Mouse (Mus musculus): ENCODE results near the gene Nop10. TPM values are rescaled to one million over a fixed set of nuclear protein-coding genes. Genes with fewer than 3 reads are reported as not detected.

Gene Nop10
- polyA plus RNA-seq, 1 experiment from 2014 or later, result 164 TPM

- no peaks in the 10 kb centered on the region for H3K9me3 ChIP-seq
- no peak overlapping the region for H3K27ac ChIP-seq (replicated peaks)
- H3K27me3 ChIP-seq, result no peaks in the 10 kb centered on the region
- H3K36me3 ChIP-seq, result no peaks in the 10 kb centered on the region
- ATAC-seq (replicated peaks), result no peak
- WGBS, result 88% methylated on average over 2 of the region's 2 CpGs
- H3K4me2 ChIP-seq (replicated peaks), result no peak overlapping the region
- H3K4me1 ChIP-seq, result no peaks in the 10 kb centered on the region
- no peak overlapping the region for H3K9ac ChIP-seq (replicated peaks)
- H3K4me3 ChIP-seq, result no peak overlapping the region
These were observed 31.1 kb downstream of the Nop10 start for GRCm38 (mm10) chr2:112292823-112293222.

- H3K9me3 ChIP-seq, result no peaks in the 10 kb centered on the region
- no peak for ATAC-seq (replicated peaks)
- H3K4me1 ChIP-seq, result no peaks in the 10 kb centered on the region
- H3K9ac ChIP-seq (replicated peaks), result no peak overlapping the region
- WGBS, result 74% methylated on average over 3 of the region's 3 CpGs
- H3K27ac ChIP-seq (replicated peaks), result no peak overlapping the region
- H3K36me3 ChIP-seq, result no peaks in the 10 kb centered on the region
- H3K27me3 ChIP-seq, result no peaks in the 10 kb centered on the region
- H3K4me2 ChIP-seq (replicated peaks), result no peak overlapping the region
- H3K4me3 ChIP-seq, result no peak overlapping the region
These were observed 34.5 kb downstream of the Nop10 start for GRCm38 (mm10) chr2:112296211-112296610.

- H3K27me3 ChIP-seq, result no peaks in the 10 kb centered on the region
- no peaks in the 10 kb centered on the region for H3K4me1 ChIP-seq
- no peaks in the 10 kb centered on the region for H3K36me3 ChIP-seq
- H3K4me2 ChIP-seq (replicated peaks), result no peak overlapping the region
- H3K4me3 ChIP-seq, result no peak overlapping the region
- H3K9me3 ChIP-seq, result no peaks in the 10 kb centered on the region
- WGBS, result 95% methylated on average over 4 of the region's 4 CpGs
- ATAC-seq (replicated peaks), result no peak
- H3K9ac ChIP-seq (replicated peaks), result no peak overlapping the region
- H3K27ac ChIP-seq (replicated peaks), result no peak overlapping the region
These were observed 36.5 kb downstream of the Nop10 start for GRCm38 (mm10) chr2:112298221-112298620.

GRCm38 (mm10) chr2:112308671-112309070 is 46.9 kb downstream of the Nop10 start:
- no peaks in the 10 kb centered on the region for H3K36me3 ChIP-seq
- no peaks in the 10 kb centered on the region for H3K27me3 ChIP-seq
- no peak overlapping the region for H3K4me3 ChIP-seq
- 0 out of 2 replicates have a peak, but pooled peaks cover 3% of the 10 kb centered on the region for H3K4me1 ChIP-seq
- H3K9ac ChIP-seq (replicated peaks), result no peak overlapping the region
- ATAC-seq (replicated peaks), result no peak
- H3K4me2 ChIP-seq (replicated peaks), result no peak overlapping the region
- no peaks in the 10 kb centered on the region for H3K9me3 ChIP-seq
- WGBS, result 95% methylated on average over 3 of the region's 3 CpGs
- H3K27ac ChIP-seq (replicated peaks), result no peak overlapping the region

GRCm38 (mm10) chr2:112309161-112309600 is 47.5 kb downstream of the Nop10 start:
- Histone ChIP-seq H3K9me3 (no peaks in the 10 kb centered on the region), H3K36me3 (no peaks in the 10 kb centered on the region), H3K27ac (replicated peaks) (no peak overlapping the region), H3K4me1 (0 out of 2 replicates have a peak, but pooled peaks cover 3% of the 10 kb centered on the region), H3K4me3 (no peak overlapping the region), H3K4me2 (replicated peaks) (no peak overlapping the region), H3K9ac (replicated peaks) (no peak overlapping the region), H3K27me3 (no peaks in the 10 kb centered on the region)
- 74% methylated on average over 10 of the region's 10 CpGs for WGBS
- ATAC-seq (replicated peaks), result no peak

Other genes with a start within 250 kb of the Nop10 start
- not detected in 2 replicates for gene Olfr1310, start 249.2 kb upstream of the Nop10 start, polyA plus RNA-seq (2015; fragmentation: Nextera tagmentation; extraction: Ambion mirVana)
- not detected in 2 replicates for gene Olfr1311, start 237.5 kb upstream of the Nop10 start, polyA plus RNA-seq (2015; fragmentation: Nextera tagmentation; extraction: Ambion mirVana)
- gene Olfr1312, start 211.7 kb upstream of the Nop10 start, polyA plus RNA-seq (2015; fragmentation: Nextera tagmentation; extraction: Ambion mirVana), result not detected in 2 replicates
- gene Olfr1313, start 184.1 kb upstream of the Nop10 start, polyA plus RNA-seq (2015; fragmentation: Nextera tagmentation; extraction: Ambion mirVana), result not detected in 2 replicates
- gene Olfr1314, start 165.1 kb upstream of the Nop10 start, polyA plus RNA-seq (2015; fragmentation: Nextera tagmentation; extraction: Ambion mirVana), result not detected in 2 replicates
- gene Olfr1315-ps1, start 146.5 kb upstream of the Nop10 start, polyA plus RNA-seq (2015; fragmentation: Nextera tagmentation; extraction: Ambion mirVana), result not detected in 2 replicates
- not detected in 2 replicates for gene Olfr1316, start 126.9 kb upstream of the Nop10 start, polyA plus RNA-seq (2015; fragmentation: Nextera tagmentation; extraction: Ambion mirVana)
- 0.06 TPM in 1 of 2 replicates, not detected in the other for gene Olfr1317, start 121.6 kb upstream of the Nop10 start, polyA plus RNA-seq (2015; fragmentation: Nextera tagmentation; extraction: Ambion mirVana)
- 0.09 TPM in 1 of 2 replicates, not detected in the other for gene Olfr1318, start 107.7 kb upstream of the Nop10 start, polyA plus RNA-seq (2015; fragmentation: Nextera tagmentation; extraction: Ambion mirVana)
- gene Lpcat4, start 22.5 kb upstream of the Nop10 start, polyA plus RNA-seq (2015; fragmentation: Nextera tagmentation; extraction: Ambion mirVana), result 13.4 and 15.2 TPM in 2 replicates
- gene Nutm1, start 2.6 kb upstream of the Nop10 start, polyA plus RNA-seq (2015; fragmentation: Nextera tagmentation; extraction: Ambion mirVana), result 0.04 TPM in 1 of 2 replicates, not detected in the other
- gene Slc12a6, start 3.9 kb downstream of the Nop10 start, polyA plus RNA-seq (2015; fragmentation: Nextera tagmentation; extraction: Ambion mirVana), result 15.6 and 16.9 TPM in 2 replicates
- gene Gm21985, start 4.4 kb downstream of the Nop10 start, polyA plus RNA-seq (2015; fragmentation: Nextera tagmentation; extraction: Ambion mirVana), result 0.06 TPM in 1 of 2 replicates, not detected in the other
- gene Emc4, start 106.1 kb downstream of the Nop10 start, polyA plus RNA-seq (2015; fragmentation: Nextera tagmentation; extraction: Ambion mirVana), result 160 and 166 TPM in 2 replicates
- gene Katnbl1, start 117.3 kb downstream of the Nop10 start, polyA plus RNA-seq (2015; fragmentation: Nextera tagmentation; extraction: Ambion mirVana), result 42.9 and 46.7 TPM in 2 replicates
- gene Emc7, start 193.1 kb downstream of the Nop10 start, polyA plus RNA-seq (2015; fragmentation: Nextera tagmentation; extraction: Ambion mirVana), result 14.2 and 16.2 TPM in 2 replicates
- gene Chrm5, start 218.8 kb downstream of the Nop10 start, polyA plus RNA-seq (2015; fragmentation: Nextera tagmentation; extraction: Ambion mirVana), result 0.56 and 0.83 TPM in 2 replicates
- gene Aven, start 231.0 kb downstream of the Nop10 start, polyA plus RNA-seq (2015; fragmentation: Nextera tagmentation; extraction: Ambion mirVana), result 3.6 and 3.7 TPM in 2 replicates